Mouse (Mus musculus): ENCODE data around the gene Slc44a3. TPM values are rescaled to one million over a fixed set of nuclear protein-coding genes. Genes with fewer than 3 reads are reported as not detected.
A peak's percentile ranks its signal among the peaks of the same experiment; 100 is the strongest.
"Not testable (repeated sequence)": the region's sequence is repeated elsewhere in the genome, so short reads cannot be mapped to it uniquely, and the experiment has no call there.

Slc44a3 gene
- total RNA-seq, 2 experiments from 2014 or later: 0.22 TPM; not detected in 1

DNA sequence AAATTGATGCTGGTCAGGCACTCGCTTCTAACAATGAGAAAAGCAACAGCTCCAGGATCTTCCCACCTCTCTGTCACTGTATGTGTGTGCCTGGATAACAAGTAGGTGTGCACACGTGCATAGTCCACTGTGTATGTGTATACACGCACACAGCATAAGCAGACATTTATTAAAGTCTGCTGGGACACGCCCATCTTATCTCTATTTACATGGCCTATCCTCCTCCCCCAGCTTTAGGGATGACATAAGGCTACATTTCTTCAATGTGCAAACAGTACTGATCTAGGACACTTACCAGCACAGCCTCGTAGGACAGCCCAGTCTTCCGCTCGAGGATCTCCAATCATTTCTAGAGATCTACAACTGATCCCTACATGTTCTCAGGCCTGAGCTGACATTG, 24.1 kb upstream of the Slc44a3 start:
- intact Hi-C loops (cut with DNase I): no loop called here
- no peak for DNase-seq

DNA sequence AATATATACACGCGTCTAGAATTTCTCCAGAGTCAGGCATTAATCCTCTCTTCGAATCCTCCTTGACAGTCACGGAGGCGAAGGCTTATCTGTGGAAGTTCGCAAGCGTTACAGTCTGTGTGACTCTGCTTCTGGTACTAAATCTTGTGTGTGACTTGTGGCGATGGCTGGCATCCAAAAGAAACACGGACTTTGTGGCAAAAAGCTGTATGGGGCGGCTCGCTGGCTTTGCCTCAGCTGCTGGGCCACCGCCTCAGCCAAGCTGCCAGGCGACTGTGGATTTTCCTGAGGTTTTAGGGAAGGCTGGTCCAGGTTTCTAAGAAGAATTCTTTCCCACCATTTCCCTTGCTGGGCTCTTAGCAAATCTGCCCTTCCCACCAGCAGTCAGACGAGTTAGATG, 21.1 kb upstream of the Slc44a3 start:
- intact Hi-C loops (cut with DNase I): loop anchor here (5.0 kb wide), 1 partner anchor 169 kb away; the partner anchor contains the start of gene F3
- no peak for DNase-seq

GRCm38 (mm10) chr3:121552723-121553122, 20.5 kb upstream of the Slc44a3 start:
- intact Hi-C loops (cut with DNase I): loop anchor here (5.0 kb wide), 1 partner anchor 170 kb away; the partner anchor contains the start of gene F3
- DNase-seq: no peak

DNA sequence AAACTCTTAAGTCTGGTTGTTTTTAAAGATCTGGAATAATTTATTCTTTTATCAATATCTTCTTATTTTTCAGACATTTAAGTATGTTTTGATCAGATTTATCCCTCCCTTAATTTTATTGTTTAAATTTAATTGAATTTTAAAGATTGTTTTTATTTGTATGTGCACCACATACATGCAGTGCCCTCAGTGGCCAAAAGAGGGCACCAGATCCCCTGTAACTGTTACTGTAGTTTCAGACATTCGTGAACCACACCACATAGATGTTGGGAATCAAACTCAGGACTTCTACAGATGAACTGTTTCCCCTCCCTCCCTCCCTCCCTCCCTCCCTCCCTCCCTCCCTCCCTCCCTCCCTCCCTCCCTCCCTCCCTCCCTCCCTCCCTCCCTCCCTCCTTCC, 18.2 kb upstream of the Slc44a3 start:
- intact Hi-C loops (cut with DNase I): loop anchor here (2.0 to 5.0 kb wide), 2 partner anchors 172 to 186 kb away; partner anchors contain the start of gene F3
- DNase-seq: peak in 1 of 2 experiments; percentile 66

DNA sequence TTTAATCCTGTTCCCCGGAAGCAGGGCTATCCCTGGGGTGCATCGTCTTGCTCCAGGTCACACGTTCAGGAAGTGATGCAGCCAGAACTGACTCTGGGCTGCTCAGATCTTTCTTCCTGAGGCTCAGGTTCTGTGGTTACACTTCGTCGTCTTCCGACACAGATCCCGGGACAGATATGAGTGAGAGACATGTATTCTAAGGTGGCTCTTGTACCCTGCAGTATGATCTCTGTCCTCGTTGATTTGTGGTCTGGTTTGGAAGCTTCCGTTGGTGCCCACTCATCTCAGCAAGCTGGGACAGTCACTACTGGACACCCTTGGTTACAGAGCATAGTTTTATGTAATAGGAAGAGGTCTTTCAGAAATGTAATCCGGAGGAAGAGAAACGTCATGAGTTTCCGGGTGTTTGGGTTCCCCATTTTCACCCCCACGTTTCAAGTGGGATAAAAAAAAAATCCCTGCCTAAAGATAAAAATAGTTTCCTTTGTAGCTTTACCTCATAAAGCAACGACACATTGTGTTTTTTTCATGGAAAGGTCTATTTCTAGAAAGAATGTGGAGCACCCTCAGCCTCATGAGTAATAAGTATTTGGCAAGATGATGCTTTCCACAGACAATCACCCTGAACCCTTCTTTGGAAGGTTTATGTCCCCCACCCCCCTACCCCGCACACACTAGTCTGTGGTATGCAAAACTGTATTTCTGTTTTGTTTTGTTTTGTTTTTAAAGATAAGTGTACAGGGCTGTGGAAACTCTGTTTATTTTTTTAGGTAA, 15.8 kb upstream of the Slc44a3 start:
- intact Hi-C loops (cut with DNase I): no loop called here
- DNase-seq: no peak

GRCm38 (mm10) chr3:121540621-121541020, 8.4 kb upstream of the Slc44a3 start:
- DNase-seq: no peak
- intact Hi-C loops (cut with DNase I): loop anchor here (5.0 kb wide), 1 partner anchor 97 kb away; no protein-coding TSS in a partner anchor

- intact Hi-C loops (cut with DNase I): loop anchor here (5.0 to 10.0 kb wide), 2 partner anchors 97 to 345 kb away; no protein-coding TSS in a partner anchor
These were observed 7.7 kb upstream of the Slc44a3 start for GRCm38 (mm10) chr3:121539871-121540431.

GRCm38 (mm10) chr3:121538847-121539246, 6.6 kb upstream of the Slc44a3 start:
- DNase-seq: not testable (repeated sequence)
- intact Hi-C loops (cut with DNase I): loop anchor here (10.0 kb wide), 1 partner anchor 346 kb away; no protein-coding TSS in a partner anchor

More at GRCm38 (mm10) chr3:121539871-121540431, 7.7 kb upstream of the Slc44a3 start:
- DNase-seq: no peak

DNA sequence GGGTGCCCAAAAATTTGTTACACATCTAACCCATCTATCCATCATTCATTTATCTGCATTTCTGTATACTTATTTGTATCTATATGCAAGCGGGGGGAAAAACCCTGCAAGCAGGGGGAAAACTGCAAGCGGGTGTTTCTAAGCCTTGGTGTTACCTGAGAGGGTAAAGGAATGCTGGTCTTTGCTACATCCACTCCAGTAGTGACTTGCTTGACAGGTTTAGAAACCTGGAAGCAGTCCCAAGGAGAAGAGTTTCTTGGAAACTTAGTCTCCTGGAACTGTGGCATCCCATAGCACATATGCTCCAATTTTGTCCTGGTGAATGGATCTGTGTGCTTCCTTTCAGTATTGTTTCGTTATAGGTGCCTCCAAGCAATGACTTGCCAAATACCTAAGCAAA, 5.8 kb upstream of the Slc44a3 start:
- intact Hi-C loops (cut with DNase I): loop anchor here (2.0 to 10.0 kb wide), 2 partner anchors 199 to 347 kb away; no protein-coding TSS in a partner anchor
- no peak for DNase-seq

GRCm38 (mm10) chr3:121536803-121537202, 4.6 kb upstream of the Slc44a3 start:
- intact Hi-C loops (cut with DNase I): loop anchor here (1.0 to 10.0 kb wide), 4 partner anchors 186 to 348 kb away; partner anchors contain the start of gene F3
- no peak for DNase-seq

DNA sequence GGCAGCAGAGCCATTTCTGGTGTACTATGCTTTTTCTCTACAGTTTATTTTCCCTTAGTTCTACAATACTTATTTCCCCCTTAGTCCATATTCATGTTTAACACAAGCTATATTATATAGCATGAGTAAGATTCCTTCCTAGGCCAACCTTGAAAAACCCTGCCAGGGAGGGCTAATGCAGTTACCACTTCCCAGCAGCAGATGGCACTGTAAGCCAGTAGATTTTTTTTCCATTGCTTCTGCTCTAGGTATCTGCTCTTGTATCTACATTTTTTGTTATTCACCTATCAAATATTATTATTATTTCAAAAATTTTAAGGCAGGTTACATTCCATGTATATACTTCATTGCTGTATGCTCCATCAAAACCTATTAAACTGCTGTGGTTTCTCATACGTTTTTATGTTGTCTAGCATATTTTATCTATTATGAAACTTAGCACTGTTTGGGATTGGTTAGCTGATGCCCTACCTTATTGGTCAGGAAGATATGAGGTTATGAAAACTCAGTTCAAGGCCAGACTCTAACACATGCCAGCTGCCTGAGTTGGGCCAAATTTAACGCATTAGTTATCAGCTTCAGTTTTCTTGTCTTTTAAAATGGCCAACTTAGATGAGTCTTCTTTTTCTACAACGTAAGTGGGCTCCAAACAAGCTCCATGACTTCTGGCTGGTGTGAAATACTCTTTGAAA, 3.8 kb upstream of the Slc44a3 start:
- intact Hi-C loops (cut with DNase I): loop anchor here (1.0 to 10.0 kb wide), 4 partner anchors 187 to 349 kb away; partner anchors contain the start of gene F3
- DNase-seq: peak; percentile 41 to 62

DNA sequence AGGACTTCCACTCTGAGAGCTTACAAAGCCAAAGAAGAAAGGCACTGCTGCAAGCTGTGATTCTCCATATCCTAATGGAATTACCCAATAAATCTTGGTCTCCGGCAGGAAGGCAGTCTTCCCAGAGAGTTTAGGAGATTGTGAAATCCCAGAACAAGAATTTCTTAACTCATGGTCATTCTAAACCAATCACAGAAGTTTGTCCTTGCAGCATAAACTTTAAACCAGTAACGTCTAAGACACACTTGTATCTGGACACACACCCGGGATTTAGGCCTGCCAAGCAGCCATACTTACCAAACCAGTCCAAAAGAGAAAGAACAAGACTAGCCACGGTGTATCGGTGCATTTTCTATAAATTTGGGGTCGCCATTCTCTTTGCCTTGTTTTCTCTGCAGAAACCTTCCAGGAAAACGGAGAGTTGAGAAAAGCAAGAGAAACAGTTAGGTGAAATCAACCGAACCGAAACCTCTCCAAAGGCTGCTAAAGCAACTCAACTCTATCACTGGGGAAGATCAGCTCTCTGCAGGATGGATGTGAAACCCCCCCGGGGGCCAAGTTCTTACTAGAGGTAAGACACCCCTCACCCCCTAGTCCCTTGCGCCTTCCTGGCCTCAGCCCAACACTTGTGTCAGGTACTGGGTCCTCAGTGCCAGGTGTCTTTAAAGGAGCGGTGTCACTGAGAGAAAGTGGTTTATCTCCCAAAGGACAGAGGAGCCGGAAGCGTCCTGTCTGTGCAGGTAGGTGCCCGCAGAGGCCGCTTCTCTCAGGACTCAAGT, 645 bp downstream of the Slc44a3 start:
- DNase-seq: no peak
- intact Hi-C loops (cut with DNase I): loop anchor here (10.0 kb wide), 1 partner anchor 353 kb away; no protein-coding TSS in a partner anchor

DNA sequence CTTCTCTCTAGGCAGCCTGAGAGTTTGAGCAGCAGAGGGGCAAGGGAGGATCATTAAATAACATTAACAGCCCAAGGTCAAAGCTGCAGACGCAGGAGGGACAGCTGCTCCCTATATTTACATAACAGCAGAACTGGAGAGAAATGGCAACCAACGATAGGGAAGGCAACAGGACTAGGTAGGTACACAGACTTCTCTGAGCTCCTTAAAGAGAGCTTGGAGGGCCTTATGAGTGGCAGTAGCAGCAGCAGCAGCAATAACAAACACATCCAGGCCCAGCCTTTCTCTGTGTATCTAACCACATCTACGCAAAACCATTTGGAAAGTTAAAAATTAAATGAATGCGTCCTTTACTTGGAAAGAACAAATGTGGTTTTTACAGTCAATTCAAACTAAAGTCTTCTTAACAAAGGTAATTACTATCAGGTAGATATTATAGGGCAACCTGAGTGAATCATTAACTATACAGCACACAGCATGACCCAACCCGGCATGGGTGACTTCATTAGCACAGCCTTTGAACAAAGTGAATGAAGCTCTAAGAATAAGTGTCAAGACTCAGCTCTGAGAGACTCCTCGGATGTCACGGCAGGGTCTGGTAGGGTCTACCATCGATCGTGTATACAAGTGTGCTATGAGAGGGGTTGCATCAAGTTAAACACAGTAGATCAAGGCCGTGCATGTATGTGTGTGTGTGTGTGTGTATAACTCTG, 1.5 kb downstream of the Slc44a3 start:
- no peak for DNase-seq
- intact Hi-C loops (cut with DNase I): loop anchor here (10.0 kb wide), 1 partner anchor 354 kb away; no protein-coding TSS in a partner anchor

DNA sequence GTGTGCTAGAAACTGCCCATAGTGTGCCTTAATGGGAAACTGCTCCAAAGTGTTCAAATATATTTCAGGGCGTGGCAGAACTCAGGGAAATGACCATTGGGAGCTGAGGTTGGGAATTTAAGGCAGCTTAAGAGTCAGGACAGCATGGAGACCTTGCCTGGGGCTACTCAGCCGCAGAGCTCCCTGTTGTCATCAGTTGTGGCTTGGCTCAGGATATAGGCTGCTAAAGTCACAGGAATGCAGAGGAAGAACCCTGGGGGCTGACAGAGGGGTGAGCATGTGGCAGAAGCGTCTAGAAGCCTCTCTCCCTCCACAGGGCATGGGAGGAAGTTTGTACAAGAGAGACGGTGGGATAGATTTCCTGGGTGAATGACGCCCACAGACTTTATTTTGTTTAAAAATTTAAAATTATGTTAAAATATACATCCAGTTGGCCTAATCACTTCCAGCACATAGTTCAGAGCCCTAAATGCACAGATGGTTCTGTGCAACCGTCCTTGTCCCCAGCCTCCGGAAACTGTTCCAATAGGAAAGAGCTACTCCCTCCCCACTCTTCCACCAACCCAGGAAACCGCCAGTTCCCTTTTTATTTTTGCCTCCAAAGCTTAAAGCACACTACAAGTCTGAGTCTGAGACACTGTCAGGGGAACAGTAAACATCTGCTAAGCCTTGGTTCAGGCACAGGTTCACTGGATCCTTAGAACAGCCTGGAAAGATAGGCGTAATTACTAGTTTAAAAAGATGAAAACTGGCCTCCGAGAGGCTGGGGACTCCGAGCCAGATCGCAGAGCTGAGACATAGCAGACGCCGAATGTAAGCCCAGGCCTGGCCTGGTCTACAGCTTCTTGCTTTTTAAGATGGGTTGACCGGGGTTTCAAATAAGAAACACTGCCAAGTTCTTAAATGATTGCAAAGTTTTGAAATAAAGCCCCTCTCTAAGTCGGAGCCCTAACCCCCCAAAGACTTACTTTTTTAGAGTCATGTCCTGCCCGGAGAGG, 5.8 kb downstream of the Slc44a3 start:
- intact Hi-C loops (cut with DNase I): no loop called here
- DNase-seq: no peak

DNA sequence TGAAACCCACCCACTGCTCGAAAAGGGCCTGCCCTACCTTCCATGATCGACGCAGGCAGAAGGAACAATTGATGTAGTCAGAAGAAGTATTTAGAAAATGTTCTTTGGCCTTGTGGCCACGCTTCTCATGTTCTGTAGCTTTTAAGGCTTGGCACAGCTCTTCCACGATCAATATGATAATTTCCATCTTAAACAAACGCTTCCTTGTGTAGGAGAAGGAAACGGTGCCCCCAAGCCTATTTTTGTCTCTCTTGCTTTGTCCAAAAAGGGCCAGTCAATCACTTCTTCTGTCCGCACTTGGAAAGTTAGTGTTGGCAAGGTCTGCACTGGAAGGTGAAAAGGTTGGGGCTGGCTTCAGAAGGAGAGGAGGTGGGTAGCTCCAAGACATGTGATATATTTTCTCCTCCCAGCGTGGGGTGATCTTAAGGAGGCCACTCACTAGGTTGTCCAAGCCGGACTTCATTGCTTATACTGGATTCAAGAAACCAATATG, 10.5 kb downstream of the Slc44a3 start:
- DNase-seq: no peak
- intact Hi-C loops (cut with DNase I): no loop called here

DNA sequence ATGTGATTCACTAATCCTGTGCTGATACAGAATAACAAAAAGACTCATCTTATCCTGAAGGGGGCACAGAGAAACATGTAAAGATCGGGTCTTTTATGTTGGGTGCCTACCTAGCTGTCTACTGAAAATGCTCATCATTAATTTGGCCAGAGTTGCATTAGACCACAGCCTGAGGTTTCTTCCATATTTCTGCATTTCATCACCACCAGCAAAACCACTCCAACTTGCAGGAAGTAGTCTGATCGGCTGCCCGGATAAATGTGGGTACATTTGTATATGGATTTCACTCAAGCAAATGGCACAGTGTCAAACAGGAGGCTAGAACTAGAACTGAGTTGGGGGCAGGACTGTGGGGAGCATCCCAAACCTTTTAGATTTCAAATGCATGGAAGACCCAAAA, 11.1 kb downstream of the Slc44a3 start:
- no peak for DNase-seq
- intact Hi-C loops (cut with DNase I): no loop called here

GRCm38 (mm10) chr3:121517030-121517429, 15.2 kb downstream of the Slc44a3 start:
- intact Hi-C loops (cut with DNase I): no loop called here
- no peak for DNase-seq

- peak in 1 of 2 experiments; percentile 17 for DNase-seq
- intact Hi-C loops (cut with DNase I): no loop called here
These were observed 23.1 kb downstream of the Slc44a3 start for GRCm38 (mm10) chr3:121509141-121509540.
